Mouse (Mus musculus) liver, embryonic 12.5 days (tissue): ENCODE measurements around the gene 5330417C22Rik. TPM values are rescaled to one million over a fixed set of nuclear protein-coding genes. Genes with fewer than 3 reads are reported as not detected.

Experiments
- ATAC-seq: fragments of 200-750 bp; cut with Nextera tagmentation; 2 replicates; pipeline ENCODE4 v1.8.0; 2017; ENCODE audit warnings: moderate number of reproducible peaks, mild to moderate bottlenecking, moderate library complexity
- H3K27ac ChIP-seq: fragments of 300-500 bp; sonication (generic); 2 replicates; pipeline ENCODE4 v1.5.1; 2016; ENCODE audit warnings: mild to moderate bottlenecking
- H3K27me3 ChIP-seq: fragments of 300-500 bp; sonication (generic); replicated peaks from 2 replicates; pipeline ENCODE4 v1.6.1; 2016; ENCODE audit warnings: mild to moderate bottlenecking, moderate library complexity
- H3K36me3 ChIP-seq: fragments of 300-500 bp; sonication (generic); 2 replicates; pipeline ENCODE4 v1.6.1; 2016; ENCODE audit warnings: mild to moderate bottlenecking, moderate library complexity
- H3K4me1 ChIP-seq: fragments of 300-500 bp; sonication (generic); 2 replicates; pipeline ENCODE4 v1.6.1; 2016
- H3K4me2 ChIP-seq: fragments of 300-500 bp; sonication (generic); 2 replicates; pipeline ENCODE4 v1.6.1; 2016; ENCODE audit warnings: mild to moderate bottlenecking, moderate library complexity
- H3K4me3 ChIP-seq: fragments of 300-500 bp; sonication (generic); 2 replicates; pipeline ENCODE4 v1.5.1; 2016; ENCODE audit warnings: mild to moderate bottlenecking, moderate library complexity
- H3K9ac ChIP-seq: fragments of 300-500 bp; sonication (generic); 2 replicates; pipeline ENCODE4 v1.6.1; 2016; ENCODE audit warnings: mild to moderate bottlenecking, moderate library complexity
- H3K9me3 ChIP-seq: fragments of 300-500 bp; sonication (generic); replicated peaks from 2 replicates; pipeline ENCODE4 v1.6.1; 2016; ENCODE audit warnings: mild to moderate bottlenecking, moderate library complexity
- WGBS: fragments of 180-500 bp; shearing (Covaris S2); methylation state at CpG from one replicate; pipeline ENCODE4 v1.1.7; 2016; ENCODE audit not compliant: insufficient replicate concordance; 5-methylcytosine and 5-hydroxymethylcytosine counted together
- polyA plus RNA-seq: library from polyadenylated mRNA; unstranded; fragments of >200 nt; fragmentation: Nextera tagmentation; extraction: Ambion mirVana; gene quantifications from 2 replicates; pipeline ENCODE4 v1.2.1, GENCODE M21; 2016

The 5330417C22Rik gene
- polyA plus RNA-seq, 1 experiment from 2014 or later = 0.13 TPM

DNA sequence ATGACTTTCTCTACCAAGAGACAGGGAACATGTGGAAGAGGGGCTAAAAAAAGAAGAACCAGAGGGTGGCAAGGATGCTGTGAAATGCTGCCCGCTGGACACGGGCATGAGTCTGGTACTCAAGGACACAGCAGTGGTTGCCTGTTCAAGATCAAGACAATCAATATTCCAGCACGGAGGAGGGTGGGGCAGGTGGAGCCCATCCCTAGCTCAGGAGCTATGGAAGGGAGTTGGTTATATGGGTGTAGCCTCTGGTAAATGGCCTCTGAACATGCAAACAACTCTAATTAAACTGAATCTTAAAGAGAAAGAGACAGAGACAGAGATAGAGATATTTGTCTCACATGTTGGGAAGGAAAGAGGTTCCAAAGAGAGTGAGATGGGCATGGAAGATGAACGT lies 51.6 kb downstream of the 5330417C22Rik start:
- no peak for ATAC-seq
- Histone ChIP-seq H3K36me3 (no peaks in the 10 kb centered on the region), H3K4me1 (no peaks in the 10 kb centered on the region), H3K9ac (no peak overlapping the region), H3K4me2 (no peak overlapping the region), H3K9me3 (no peaks in the 10 kb centered on the region), H3K27me3 (peaks cover 3% of the 10 kb centered on the region; the same call in 1 of the 2 replicates), H3K4me3 (no peak overlapping the region), H3K27ac (no peak overlapping the region)
- 65% methylated on average over 4 of the region's 4 CpGs for WGBS

DNA sequence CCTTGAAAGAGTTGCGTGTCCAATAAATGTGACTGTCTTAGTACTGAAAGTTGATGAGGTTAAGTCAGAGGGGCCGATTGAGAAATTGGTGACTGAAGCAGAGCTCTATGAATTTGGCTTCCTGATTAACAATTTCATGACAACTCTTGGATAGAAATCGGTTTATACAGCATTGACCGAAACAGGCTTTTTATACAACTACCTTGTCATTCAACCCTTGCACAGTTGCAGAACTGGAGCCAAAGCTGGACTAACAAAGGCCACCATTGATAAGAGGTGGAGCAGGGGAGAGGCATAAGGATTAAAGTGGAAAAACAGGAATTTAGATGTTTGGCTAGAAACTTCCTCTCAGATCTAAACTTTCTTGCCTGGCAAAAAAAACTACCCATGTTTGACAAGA lies 57.5 kb downstream of the 5330417C22Rik start:
- H3K4me2 ChIP-seq = no peak overlapping the region
- H3K9ac ChIP-seq = no peak overlapping the region
- no peak for ATAC-seq
- no peaks in the 10 kb centered on the region for H3K36me3 ChIP-seq
- H3K4me1 ChIP-seq = no peaks in the 10 kb centered on the region
- no peaks in the 10 kb centered on the region for H3K9me3 ChIP-seq
- WGBS = 70% methylated on average over 4 of the region's 4 CpGs
- no peak overlapping the region for H3K4me3 ChIP-seq
- H3K27me3 ChIP-seq = peaks cover 7% of the 10 kb centered on the region; the same call in 1 of the 2 replicates
- H3K27ac ChIP-seq = no peak overlapping the region

DNA sequence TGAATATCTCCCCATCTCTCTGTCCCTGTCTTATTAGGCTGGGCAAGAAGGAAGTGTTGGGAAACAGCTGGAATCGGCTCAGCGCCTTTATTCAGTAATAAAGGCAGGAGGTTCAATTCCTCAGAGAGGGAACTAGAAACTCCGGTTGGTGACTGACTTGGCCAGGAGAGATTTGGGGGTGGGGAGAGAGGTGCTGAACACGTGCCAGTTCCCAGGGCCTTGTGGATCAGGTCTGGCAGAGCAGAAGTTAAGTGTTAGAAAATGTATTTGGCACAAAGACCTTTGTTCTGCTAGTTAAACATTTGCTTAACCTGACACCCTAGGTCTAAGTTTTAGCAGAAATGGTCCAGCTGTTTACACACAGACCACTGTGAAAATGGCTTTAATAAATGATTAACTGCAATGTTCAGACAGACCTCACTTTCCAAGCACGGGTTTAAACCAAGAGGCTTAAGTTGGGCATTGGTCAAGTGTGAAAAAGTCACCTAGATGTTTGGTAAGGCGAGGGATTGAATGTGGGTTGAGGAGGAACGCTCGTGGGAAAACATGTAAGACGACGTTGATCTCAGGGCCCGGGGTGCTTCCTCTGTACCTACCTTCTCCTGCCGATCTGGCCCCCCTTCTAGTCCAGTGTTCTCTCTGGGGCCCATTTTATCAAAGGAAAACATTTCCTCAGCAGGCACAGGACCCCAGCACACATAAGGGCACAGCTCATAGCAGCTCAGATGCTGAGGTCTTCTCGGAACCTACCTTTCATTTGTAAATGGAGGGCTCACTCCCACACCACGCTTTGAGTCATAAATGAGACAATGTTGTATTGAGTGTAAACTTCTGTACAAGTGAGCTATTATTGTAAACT lies 59.3 kb downstream of the 5330417C22Rik start:
- Histone ChIP-seq H3K9me3 (no peaks in the 10 kb centered on the region), H3K27me3 (peaks cover 8% of the 10 kb centered on the region; the same call in 1 of the 2 replicates), H3K9ac (no peak overlapping the region), H3K4me2 (no peak overlapping the region), H3K36me3 (no peaks in the 10 kb centered on the region), H3K27ac (no peak overlapping the region), H3K4me1 (no peaks in the 10 kb centered on the region), H3K4me3 (no peak overlapping the region)
- WGBS = 55% methylated on average over 14 of the region's 14 CpGs
- no peak for ATAC-seq

DNA sequence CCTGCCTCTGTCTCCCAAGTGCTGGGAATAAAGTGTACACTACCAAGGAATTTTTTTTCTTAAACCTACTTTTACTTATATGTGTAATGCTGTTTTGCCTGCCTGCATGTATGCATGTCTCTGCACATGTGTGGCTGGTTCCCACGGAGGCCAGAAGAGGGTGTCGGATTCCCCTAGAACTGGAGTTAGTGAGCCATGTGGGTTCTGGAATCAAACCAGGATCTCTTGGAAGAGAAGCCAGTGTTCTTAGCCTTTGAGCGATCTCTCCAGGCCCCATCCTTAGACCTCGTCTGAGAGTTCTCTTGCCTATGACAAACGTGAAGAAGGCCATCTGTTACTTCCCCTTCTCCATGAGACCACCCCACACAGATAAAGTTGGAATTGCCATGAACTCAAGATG lies 60.8 kb downstream of the 5330417C22Rik start:
- Histone ChIP-seq H3K4me1 (no peaks in the 10 kb centered on the region), H3K4me3 (no peak overlapping the region), H3K9me3 (no peaks in the 10 kb centered on the region), H3K27ac (no peak overlapping the region), H3K9ac (no peak overlapping the region), H3K36me3 (no peaks in the 10 kb centered on the region), H3K4me2 (no peak overlapping the region), H3K27me3 (peaks cover 8% of the 10 kb centered on the region; the same call in 1 of the 2 replicates)
- no peak for ATAC-seq
- 69% methylated on average over 5 of the region's 5 CpGs for WGBS

DNA sequence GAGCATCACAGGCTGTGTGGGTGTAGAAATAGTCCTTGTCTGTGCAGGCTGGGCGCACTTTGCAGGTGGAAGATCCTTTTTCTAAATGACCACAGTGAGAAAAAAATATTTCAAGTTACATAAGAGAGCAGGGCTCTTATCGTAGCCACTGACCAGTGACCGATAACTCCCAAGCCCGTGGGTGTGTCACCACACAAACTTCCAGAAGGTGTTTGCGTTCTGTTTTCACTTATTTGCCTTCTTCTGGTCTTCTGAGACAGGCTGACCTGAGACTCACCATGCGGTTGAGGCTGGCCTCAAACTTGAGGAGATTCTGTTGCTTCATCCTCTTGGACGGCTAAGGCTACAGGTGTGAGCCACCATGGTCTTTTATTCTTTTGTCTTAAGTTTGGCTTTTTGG lies 61.4 kb downstream of the 5330417C22Rik start:
- H3K27me3 ChIP-seq = peaks cover 8% of the 10 kb centered on the region; the same call in 1 of the 2 replicates

DNA sequence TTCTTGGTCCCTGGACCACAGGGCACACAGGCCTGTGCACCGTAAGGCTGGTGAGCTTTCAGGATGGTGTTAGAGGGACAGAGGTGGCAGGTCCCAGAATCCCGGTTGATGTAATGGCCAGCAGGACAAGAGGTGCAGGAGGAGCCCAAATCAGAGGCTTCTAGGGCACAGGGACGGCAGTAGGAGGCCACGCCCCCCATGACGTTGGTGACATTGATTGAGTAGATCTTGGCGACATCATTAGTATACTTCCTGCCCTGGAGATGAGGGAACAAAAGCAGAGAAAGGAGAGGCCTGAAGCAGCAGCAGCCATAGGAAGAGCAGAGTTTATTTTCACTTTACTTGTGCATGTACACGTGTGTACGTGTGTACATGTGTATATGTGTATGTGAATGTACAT lies 68.6 kb downstream of the 5330417C22Rik start:
- Histone ChIP-seq H3K4me2 (no peak overlapping the region), H3K27ac (no peak overlapping the region), H3K4me3 (no peak overlapping the region), H3K27me3 (peaks cover 8% of the 10 kb centered on the region; the same call in 1 of the 2 replicates), H3K36me3 (no peaks in the 10 kb centered on the region), H3K9me3 (no peaks in the 10 kb centered on the region), H3K4me1 (no peaks in the 10 kb centered on the region), H3K9ac (no peak overlapping the region)
- 39% methylated on average over 8 of the region's 8 CpGs for WGBS
- no peak for ATAC-seq

More for the DNA sequence above, 61.4 kb downstream of the 5330417C22Rik start:
- Histone ChIP-seq H3K9me3 (no peaks in the 10 kb centered on the region), H3K4me1 (no peaks in the 10 kb centered on the region), H3K27ac (no peak overlapping the region), H3K36me3 (no peaks in the 10 kb centered on the region), H3K9ac (no peak overlapping the region), H3K4me3 (no peak overlapping the region), H3K4me2 (no peak overlapping the region)
- WGBS = 67% methylated on average over 7 of the region's 7 CpGs
- no peak for ATAC-seq

DNA sequence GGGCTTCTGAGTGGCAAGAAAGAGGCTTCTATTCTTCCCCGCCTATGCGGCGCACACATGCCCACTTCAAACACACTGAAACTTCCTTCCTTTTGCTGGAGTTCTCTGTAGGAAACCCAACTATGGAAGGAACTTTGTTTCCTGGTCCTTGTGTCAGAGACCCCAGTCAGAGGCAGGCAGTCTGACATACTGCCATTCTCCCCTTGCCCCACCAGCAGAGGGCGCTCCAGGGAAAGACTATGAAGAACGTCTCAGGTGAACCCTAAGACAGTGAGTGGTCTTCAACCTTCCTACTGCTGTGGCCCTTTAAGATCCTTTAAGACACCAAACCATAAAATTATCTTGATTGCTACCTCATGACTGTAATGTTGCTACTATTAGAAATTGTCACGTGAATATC lies 69.9 kb downstream of the 5330417C22Rik start:
- ATAC-seq = no peak
- Histone ChIP-seq H3K27ac (no peak overlapping the region), H3K9me3 (no peaks in the 10 kb centered on the region), H3K4me1 (no peaks in the 10 kb centered on the region), H3K9ac (no peak overlapping the region), H3K4me3 (no peak overlapping the region), H3K27me3 (peaks cover 5% of the 10 kb centered on the region; the same call in 1 of the 2 replicates), H3K4me2 (no peak overlapping the region), H3K36me3 (no peaks in the 10 kb centered on the region)
- 66% methylated on average over 6 of the region's 6 CpGs for WGBS

DNA sequence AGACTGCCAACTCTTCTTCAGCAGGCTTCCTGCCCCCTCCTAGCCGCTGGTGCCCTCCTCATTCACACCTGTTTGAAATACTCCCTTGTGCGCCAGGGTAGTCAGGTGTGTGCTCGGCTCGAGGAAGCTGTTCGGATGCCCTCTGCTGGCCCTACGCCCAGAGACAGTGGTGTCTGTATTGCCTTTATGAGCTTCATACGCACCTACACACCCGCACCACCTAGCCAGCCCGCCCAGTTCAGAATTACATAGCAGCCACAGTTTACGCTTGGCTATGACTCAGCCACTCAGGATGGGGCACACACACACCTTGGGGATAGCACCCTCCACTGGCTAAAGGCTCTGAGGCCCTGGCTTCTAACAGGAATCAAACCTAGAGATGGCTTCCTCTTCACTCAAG lies 77.5 kb downstream of the 5330417C22Rik start:
- 43% methylated on average over 10 of the region's 10 CpGs for WGBS
- 0 out of 2 replicates have a peak, but pooled peaks cover 7% of the 10 kb centered on the region for H3K27me3 ChIP-seq
- H3K9ac ChIP-seq = peak overlapping the region; percentile 28; the same call in 1 of the 2 replicates
- no peak overlapping the region for H3K27ac ChIP-seq
- H3K4me1 ChIP-seq = peaks cover 11% of the 10 kb centered on the region; the same call in 1 of the 2 replicates
- H3K4me3 ChIP-seq = peak overlapping the region; percentile 25
- peak; percentile 52; the same call in 1 of the 2 replicates for ATAC-seq
- no peaks in the 10 kb centered on the region for H3K9me3 ChIP-seq
- H3K36me3 ChIP-seq = no peaks in the 10 kb centered on the region
- H3K4me2 ChIP-seq = peak overlapping the region; percentile 46

DNA sequence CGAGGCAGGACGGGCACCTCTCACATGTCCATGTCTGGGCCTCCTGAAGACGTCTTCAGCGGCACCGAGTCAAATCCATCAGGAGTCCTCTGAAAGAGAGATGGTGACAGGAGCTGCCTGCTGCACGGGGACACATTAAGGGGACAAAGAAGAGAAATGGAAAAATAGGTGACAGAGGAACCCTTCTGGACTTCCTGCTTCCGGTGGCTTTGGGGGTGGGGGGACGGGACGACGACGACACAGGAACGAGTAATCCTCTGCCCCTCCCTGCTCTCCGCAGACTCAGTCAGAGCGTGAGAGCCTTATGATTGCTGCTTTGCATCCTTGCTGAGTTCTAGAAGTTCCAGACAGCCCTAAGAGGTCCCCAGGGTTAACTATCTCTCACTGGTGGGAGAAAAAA lies 78.0 kb downstream of the 5330417C22Rik start:
- H3K36me3 ChIP-seq = no peaks in the 10 kb centered on the region
- ATAC-seq = no peak
- H3K9ac ChIP-seq = peak overlapping the region; percentile 28; the same call in 1 of the 2 replicates
- 45% methylated on average over 14 of the region's 14 CpGs for whole genome bisulfite sequencing
- H3K27me3 ChIP-seq = 0 out of 2 replicates have a peak, but pooled peaks cover 7% of the 10 kb centered on the region
- peak overlapping the region; percentile 46 for H3K4me2 ChIP-seq
- peak overlapping the region; percentile 25 for H3K4me3 ChIP-seq
- H3K9me3 ChIP-seq = no peaks in the 10 kb centered on the region
- H3K27ac ChIP-seq = no peak overlapping the region
- peaks cover 11% of the 10 kb centered on the region; the same call in 1 of the 2 replicates for H3K4me1 ChIP-seq

DNA sequence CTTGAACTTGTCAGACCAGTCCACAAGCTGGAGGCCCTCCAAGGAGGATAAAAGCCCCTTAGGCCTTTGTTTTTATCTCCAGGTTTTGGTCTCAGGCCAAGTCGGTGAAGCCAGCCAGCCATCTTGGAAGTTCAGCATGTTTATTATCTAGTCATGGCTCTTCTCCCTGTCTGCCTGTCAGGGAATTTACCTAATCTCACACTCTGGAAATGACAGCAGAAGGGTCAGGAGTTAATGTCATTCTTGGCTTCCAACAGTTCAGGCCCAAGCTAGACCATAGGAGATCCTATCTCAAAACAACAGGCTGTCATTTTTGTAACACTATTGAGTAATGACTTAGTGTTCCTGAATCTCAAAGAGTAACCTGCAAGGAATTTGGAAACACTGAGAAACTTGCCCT lies 82.2 kb downstream of the 5330417C22Rik start:
- Histone ChIP-seq H3K27me3 (peaks cover 8% of the 10 kb centered on the region), H3K27ac (no peak overlapping the region), H3K36me3 (no peaks in the 10 kb centered on the region), H3K9me3 (no peaks in the 10 kb centered on the region), H3K4me2 (no peak overlapping the region), H3K9ac (no peak overlapping the region), H3K4me3 (no peak overlapping the region), H3K4me1 (peaks cover 11% of the 10 kb centered on the region; the same call in 1 of the 2 replicates)
- 36% methylated on average over 1 of the region's 1 CpGs for WGBS
- no peak for ATAC-seq

DNA sequence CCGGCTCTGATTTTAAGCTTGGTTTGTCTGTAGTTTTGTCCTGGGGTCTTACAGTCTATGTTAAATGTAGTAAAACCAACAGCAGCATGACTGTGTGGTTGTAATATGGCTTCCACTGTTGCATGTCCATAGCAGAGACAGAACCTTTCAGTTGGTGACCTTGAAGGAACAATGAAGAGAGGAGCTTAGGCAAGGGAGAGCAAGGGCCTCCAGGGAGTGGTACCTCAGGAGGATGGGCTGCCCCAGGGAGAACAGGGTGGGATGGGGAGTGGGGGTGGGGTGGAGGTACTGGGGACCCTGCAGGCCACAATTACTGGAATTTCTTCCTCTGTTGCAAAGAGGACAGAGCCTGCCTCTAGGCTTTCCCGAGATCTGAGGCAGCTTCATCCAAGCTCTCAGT lies 84.4 kb downstream of the 5330417C22Rik start:
- ATAC-seq = no peak
- H3K4me2 ChIP-seq = no peak overlapping the region
- no peak overlapping the region for H3K9ac ChIP-seq
- no peaks in the 10 kb centered on the region for H3K36me3 ChIP-seq
- WGBS = 69% methylated on average over 2 of the region's 2 CpGs
- no peaks in the 10 kb centered on the region for H3K4me1 ChIP-seq
- H3K4me3 ChIP-seq = no peak overlapping the region
- no peak overlapping the region for H3K27ac ChIP-seq
- no peaks in the 10 kb centered on the region for H3K9me3 ChIP-seq
- H3K27me3 ChIP-seq = peaks cover 5% of the 10 kb centered on the region

DNA sequence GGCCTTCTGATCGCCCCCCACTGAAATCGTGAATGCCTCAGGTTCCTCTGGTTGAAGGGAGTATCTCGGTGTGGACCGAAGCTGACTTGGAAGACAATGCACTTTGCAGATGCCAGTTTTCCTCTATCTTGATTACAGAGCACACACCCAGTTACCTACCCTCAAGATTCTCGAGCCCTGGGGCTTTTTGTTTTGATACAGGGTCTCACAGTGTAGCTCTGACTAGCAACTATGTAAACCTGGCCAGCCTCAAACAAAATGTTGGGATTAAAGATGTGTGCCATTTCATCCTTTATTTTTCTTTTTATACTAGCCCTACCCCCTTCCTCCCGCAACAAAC lies 91.0 kb downstream of the 5330417C22Rik start:
- Histone ChIP-seq H3K27ac (peak overlapping the region; percentile 84), H3K4me2 (peak overlapping the region; percentile 79), H3K9me3 (no peaks in the 10 kb centered on the region), H3K4me3 (peak overlapping the region; percentile 77), H3K4me1 (peaks cover 47% of the 10 kb centered on the region), H3K9ac (peak overlapping the region; percentile 86), H3K36me3 (peaks cover 28% of the 10 kb centered on the region), H3K27me3 (peaks cover 5% of the 10 kb centered on the region; the same call in 1 of the 2 replicates)
- peak; percentile 40 for ATAC-seq
- WGBS = 13% methylated on average over 6 of the region's 6 CpGs
